Mouse (Mus musculus): ENCODE data around the gene Olfr1344.

DNA sequence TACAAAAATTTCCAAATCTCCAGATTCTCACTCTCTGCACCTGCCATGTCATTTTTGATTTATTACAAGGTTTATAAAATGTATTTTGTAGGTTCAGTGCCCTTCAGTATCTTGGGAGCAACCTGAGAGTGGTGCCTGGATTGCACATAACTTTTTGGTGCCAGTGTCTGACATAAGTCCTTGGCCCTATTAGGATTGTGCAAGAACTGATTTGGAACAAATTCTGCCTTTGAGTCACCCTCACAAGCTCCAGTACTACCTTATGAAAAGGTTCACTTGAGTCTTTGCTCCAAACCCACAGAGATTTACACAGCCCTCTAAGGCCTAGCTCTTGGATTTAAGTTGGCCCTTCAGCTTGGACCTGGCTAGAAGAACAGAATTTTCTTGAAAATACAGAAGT lies 28.5 kb downstream of the Olfr1344 start, which contains the start of gene Olfr1346:
- TF ChIP-seq POLR2AphosphoS5 (IDR thresholded peaks at IDR 0.05; ENCODE audit: insufficient replicate concordance, low read depth, low read length) (no peak), TAL1 (conservative IDR thresholded peaks at IDR 0.05; ENCODE audit: low read depth, low read length) (no peak)

Measured in G1E (cell line).